Mouse (Mus musculus): ENCODE results near the gene Acsbg2. TPM values are rescaled to one million over a fixed set of nuclear protein-coding genes. Genes with fewer than 3 reads are reported as not detected.
"Not testable (repeated sequence)": the region's sequence is repeated elsewhere in the genome, so short reads cannot be mapped to it uniquely, and the experiment has no call there.

Acsbg2 gene
- total RNA-seq (2015) = not detected in 2 replicates
- not detected in 2 replicates for total RNA-seq (2017)

DNA sequence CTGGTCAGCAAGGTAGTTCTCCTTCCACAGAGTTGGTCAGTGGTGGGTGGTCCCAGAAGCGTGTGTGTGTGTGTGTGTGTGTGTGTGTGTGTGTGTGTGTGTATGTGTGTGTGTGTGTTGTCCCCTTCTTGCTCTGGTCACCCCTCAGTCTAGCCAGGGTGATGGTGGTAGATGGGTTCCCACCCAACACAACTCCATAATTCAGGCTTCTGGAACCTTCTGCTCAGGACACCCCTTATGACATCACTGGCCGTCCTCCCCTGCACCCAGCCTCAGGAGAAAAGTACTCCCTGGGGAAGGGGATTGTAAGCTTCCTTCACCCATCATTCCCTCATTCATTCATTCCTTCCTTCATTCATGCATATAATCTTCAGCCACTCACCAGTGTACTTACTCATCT lies at the start of gene Acsbg2:
Gene Acsbg2 (minus strand): TSS at position 211 of the 400 bp plus-strand sequence.
- no peak for ATAC-seq (ENCODE audit: poor library complexity, severe bottlenecking)

DNA sequence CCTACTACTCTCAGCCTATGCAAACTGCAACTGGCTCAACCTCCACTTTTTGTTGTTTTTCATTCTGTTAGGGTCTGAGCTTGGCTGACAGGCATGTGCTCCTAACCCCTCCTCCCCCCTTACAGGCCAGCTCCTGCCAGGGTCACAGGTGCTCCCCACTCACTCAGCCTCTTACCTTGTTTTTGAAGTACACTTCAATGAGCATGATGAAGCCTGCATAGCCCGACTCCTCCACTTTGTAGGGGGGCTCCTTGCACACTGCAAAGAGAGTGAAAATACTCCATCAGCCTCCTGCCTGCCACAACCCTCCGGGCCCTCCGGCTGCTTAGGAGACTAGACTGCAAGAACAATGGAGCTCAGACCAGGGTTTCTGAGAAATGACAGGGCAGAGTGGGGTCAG lies 45.5 kb upstream of the Acsbg2 start:
- no peak for ATAC-seq (ENCODE audit: poor library complexity, severe bottlenecking)

DNA sequence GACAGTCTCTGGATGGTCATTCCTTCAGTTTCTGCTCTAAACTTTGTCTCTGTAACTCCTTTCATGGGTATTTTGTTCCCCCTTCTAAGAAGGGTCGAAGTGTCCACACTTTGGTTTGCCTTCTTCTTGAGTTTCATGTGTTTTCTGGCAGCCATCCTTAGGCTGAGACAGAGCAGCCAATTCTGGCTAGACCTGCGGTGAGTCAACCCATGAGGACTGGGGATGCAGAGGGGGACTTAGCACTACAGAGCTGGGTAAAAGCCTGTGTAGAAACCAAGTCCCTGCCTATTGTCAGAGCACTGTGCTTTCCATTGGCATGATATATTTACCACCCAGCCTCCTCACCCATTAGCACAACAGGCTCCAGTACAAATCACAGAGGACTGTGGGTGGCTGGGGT lies 42.9 kb upstream of the Acsbg2 start:
- ATAC-seq (ENCODE audit: poor library complexity, severe bottlenecking) = no peak

DNA sequence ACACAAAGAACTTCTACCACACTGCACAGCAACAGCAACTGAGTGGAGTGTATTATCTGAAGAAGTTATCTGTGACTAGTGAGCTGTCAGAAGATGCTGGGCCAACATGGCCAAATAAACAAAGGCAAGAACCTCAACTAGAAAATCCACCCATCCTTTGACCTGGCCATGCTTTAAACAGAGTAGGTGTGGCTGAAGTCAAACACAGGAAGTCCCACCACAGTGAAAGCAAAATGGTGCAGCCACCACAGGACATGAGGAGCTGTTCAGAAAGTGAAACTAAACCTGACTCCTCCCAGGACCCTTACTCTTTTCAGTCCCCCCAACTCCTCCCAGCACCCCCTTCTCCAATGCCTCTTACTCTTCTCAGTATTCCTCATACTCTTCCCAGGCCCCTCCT lies 39.2 kb upstream of the Acsbg2 start:
- no peak for ATAC-seq (ENCODE audit: poor library complexity, severe bottlenecking)

DNA sequence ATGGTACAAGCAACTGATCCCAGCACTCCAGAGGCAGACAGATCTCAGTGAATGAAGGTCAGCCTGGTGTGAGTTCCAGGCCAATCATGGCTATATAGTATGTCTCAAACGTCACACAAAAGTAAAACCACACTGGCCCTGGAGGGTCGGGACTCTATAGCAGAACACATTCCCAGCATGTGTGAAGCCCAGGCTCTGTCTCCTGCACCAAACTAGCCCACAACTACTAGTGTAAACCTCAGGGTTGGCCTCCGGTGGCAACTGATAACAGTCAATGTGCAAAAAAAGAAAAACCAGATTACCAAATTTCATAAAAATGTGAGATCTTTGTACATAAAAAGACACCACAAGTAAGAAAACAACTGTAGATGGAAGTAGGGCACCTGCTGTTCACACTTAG lies 38.8 kb upstream of the Acsbg2 start:
- ATAC-seq (ENCODE audit: poor library complexity, severe bottlenecking) = no peak

DNA sequence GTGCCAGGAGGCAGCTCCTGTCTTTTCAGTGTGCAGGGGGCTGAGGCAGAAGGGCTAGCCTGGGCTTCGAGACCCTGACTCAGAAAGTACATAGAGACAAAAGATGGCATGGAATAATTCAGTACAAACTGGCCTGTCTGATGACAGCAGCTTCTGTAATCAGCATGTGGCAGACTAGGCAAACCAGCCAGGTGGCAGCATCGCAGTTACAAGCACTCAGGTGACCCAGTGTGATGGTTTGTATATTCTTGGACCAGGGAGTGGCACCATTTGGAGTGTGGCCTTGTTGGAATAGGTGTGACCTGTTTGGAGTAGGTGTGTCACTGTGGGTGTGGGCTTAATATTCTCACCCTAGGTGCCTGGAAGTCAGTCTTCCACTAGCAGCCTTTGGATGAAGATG lies 35.5 kb upstream of the Acsbg2 start:
- not testable (repeated sequence) for ATAC-seq (ENCODE audit: poor library complexity, severe bottlenecking)

DNA sequence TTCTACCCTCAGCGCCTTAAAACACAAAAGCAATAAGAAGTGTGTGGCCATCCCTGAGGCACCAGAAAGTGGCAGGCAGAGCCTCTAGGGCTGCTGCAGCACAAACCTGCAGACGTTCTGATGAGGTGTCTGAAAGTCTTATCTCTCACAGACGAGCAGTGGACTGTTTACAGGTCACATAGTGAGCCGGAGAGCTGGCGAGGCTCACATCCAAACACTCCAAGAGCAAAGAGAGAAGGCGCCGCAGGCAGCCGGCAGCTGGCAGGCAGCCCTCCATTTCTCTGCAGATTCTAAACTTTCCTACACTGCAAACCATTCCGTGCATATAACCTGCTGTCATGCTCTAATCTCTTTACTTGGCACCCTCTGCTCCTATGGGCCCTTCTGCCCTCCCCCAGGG lies 33.6 kb upstream of the Acsbg2 start:
- ATAC-seq (ENCODE audit: poor library complexity, severe bottlenecking) = no peak

DNA sequence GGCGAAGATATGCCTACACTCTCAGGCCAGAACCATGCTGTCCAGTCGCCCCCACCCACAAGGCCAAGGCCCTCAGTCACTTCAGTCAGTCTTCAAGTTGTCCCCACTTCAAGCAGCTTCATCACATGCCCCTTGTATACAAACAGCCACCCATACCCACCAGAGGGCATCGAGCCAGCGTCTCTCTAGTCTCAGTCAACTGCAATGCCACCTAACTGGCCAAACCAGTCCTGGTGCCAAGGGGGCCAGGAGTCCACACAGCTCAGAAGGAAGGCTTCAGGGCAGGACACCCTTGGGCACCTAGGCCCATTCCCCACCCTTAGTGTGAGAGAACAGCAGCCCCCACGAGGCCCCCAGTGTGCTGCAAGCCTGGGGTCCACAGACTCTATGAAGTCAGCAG lies 32.8 kb upstream of the Acsbg2 start:
- no peak for ATAC-seq (ENCODE audit: poor library complexity, severe bottlenecking)

DNA sequence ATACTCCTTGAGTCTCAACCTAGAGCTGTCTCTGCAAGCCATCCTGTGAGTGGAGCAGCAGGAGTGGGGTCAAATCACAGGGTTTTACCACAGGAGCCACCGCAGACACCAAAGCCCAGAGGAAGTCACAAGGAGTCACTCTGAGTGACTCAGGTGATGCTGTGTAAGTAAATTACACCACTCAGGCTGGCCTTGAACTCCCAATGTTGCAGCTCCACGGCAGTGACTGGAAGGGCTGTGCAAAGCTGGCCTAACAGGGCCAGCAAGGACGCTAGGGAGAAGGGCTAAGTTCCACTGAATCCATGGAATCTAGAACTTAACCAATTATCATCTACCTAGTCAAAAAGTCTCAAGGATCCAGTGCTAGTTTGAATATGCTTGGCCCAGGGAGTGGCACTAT lies 31.9 kb upstream of the Acsbg2 start:
- no peak for ATAC-seq (ENCODE audit: poor library complexity, severe bottlenecking)

DNA sequence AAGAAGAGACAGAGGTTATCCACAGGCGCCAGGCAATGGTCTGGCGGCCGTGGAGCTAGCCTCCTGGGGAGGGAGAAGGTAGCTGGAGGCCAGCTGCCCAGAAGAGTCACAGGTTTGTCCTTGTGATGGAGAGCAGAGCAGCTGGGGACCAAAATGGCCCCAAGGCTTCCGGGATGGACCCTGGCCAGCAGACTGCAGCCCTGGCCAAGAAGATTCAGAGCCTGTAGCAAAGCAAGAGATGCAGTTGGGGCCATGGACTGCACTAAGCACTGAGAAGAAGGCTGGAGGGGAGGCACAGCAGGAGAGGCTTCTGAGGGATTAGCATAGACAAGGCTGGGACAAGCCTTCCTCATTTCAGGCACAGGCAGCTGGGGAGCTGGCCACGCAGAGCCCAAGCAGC lies 28.5 kb upstream of the Acsbg2 start:
- ATAC-seq (ENCODE audit: poor library complexity, severe bottlenecking) = no peak

DNA sequence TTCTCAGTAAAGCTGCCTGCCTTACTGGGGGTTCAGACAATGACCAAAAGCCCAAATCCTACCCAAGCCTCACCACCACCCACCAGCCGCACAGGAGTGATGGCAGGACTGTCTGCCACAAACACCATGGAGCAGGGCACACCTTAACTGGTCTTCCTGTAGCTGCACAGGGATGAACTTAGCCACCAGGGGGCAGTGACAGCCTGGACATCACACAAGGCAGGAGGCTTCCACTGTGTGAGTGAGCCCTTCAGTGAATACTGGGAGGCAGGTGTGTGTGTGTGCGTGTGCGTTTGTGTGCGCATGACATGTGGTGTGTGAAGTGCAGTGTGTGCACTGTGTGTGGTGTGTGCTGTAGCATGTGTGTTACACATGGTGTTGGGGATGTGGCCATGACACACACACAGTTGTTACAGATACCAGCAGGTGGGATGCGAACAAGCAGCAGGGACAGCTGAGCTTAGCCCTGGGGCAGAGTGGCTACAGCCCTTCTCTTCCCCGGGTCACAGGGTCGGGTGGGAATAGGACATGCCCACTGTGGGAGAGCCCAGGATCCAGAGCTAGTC lies 23.5 kb upstream of the Acsbg2 start:
- ATAC-seq (ENCODE audit: poor library complexity, severe bottlenecking) = peak; percentile 92

DNA sequence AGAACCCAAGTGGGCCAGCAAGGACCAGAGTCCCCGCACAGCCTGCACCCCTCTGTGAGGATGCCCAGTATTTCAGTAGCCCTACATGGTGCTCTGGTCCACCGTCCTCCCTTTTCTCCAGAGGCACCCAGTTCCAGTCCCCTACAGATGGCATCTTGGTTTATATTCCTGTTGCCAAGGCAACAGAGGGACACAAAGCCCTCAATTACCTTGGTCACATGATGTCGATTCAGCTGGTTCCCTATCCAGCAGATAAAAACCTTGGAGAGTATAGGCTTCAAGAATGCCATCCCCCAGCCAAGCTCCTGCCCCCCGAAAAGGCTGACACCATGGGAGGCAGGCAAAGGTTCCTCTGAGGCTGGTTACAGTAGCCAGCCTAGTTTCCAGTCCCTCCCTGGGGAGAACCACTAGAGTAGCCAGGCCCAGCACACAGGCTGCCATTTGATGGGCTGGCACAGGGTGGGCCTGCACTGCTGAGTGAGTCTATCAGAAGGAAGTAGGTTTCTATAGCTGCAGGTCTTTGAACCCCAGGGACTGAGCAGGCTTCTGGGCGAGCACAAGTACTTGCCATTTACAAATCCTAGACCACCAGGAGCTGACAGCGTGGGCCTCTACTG lies 22.4 kb upstream of the Acsbg2 start:
- no peak for ATAC-seq (ENCODE audit: poor library complexity, severe bottlenecking)

DNA sequence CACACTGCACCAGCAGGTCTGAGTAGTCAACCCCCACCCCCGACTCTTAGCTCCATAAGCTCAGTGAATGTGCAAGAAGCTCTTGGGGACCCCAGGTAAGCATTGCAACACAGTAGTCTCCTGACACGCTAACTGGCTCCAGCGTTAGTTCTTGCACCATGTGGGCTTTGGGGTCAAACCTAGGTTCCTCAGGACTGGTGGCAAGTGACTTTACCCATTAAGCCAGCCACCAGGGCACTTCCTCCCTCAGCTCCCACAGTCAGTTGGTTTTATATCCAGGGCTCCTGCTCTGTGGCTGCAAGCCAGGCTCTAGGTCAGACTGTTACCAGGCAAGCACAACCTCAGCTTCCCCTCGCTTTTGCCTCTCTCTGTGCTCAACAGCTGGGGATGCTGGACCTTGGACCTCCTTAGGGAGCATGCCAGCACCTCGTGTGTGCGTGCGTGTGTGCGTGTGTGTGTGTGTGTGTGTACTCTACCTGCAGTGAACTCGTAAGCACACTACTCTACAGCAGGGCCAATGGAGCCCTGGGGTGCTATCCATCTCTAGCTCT lies 21.2 kb upstream of the Acsbg2 start:
- no peak for ATAC-seq (ENCODE audit: poor library complexity, severe bottlenecking)

DNA sequence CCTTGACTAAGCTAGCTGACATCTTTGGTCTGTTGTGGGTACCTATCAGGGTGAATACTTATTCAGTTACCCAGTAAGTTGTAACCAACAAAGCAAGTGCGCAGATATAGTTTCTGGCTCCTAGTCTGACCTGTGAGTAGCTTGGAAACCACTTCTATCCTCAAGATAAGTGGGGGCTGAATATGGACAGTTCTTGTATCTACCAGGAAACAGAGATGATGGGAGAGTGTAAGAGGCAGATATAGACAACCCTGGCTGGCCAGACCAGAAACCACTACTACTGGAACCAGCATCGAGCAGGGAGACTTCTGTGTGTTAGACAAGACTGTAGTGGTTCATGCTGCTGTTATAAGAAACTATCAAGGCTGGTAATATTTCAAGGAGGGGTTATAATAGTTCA lies 15.8 kb upstream of the Acsbg2 start:
- no peak for ATAC-seq (ENCODE audit: poor library complexity, severe bottlenecking)

DNA sequence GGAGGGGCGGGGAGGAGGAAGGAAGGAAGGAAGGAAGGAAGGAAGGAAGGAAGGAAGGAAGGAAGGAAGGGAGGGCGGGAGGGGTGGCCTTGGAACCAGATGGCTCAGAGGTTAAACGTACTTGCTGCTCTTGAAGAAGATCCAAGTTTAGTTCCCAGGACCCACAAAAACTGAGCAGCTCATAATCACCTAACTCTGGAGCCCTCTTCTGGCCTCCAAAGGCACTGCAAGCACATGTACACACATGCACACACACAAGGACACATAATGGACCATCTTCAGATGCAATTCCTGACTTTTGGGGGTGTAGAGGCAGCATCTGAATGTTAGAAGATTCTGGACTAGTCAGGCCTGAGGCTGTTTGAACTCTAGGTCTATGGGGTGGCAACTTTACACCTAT lies 13.8 kb upstream of the Acsbg2 start:
- no peak for ATAC-seq (ENCODE audit: poor library complexity, severe bottlenecking)

DNA sequence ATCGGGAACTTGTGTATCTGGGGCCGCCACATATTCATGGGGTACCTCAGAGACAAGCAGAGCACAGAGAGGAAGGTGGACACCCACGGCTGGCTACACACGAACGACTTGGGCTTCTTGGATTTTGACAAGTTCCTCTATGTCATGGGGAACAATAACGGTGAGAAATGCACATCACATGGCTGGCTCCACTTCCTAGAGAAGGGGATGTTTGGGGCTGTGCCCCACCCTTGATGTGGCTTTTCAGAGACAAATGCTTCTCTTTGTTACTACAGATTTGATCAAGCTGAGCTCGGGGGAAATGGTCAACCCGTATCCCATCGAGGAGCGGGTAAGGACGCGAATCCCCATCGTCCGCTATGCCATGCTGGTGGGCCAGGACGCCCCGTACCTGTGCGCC lies 10.6 kb upstream of the Acsbg2 start:
- peak; percentile 47 for ATAC-seq (ENCODE audit: poor library complexity, severe bottlenecking)

DNA sequence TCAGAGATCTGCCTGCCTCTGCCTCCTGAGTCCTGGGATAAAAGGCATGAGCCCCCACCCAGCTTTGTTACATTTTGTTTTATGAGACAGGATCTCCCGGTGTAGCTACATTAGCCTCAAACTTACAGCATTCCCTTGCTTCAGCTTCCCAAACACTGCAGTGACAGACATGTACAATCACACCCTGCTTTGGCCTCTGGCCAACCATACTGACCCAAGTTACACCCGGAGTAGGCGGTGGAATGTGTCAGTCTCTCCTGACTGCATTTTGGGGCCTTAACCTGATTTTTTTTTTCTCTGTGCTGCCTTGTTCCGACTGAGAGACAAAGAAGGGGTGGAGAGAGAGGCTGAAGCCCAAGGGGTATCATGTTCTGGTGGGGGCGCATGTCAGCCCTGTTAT lies 10.1 kb upstream of the Acsbg2 start:
- ATAC-seq (ENCODE audit: poor library complexity, severe bottlenecking) = no peak

DNA sequence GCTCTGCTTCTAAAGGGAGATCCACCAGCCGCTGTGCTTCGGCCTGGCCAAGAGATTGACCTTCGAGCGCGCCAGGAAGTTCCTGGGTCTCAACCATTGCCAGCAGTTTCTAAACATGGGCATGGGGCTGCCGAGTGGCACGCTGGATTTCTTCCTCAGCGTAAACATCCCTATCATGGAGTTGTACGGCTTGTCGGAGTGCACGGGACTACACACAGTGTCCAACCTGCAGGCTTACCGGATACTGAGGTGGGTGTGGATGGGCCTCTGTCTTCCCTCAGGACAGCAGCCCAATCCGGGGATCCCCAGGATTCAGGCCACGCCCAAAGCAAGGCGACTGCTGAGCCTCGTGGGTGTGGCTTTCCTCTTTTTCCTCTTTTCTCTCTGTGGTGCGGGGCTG lies 9.4 kb upstream of the Acsbg2 start:
- ATAC-seq (ENCODE audit: poor library complexity, severe bottlenecking) = peak; percentile 78

DNA sequence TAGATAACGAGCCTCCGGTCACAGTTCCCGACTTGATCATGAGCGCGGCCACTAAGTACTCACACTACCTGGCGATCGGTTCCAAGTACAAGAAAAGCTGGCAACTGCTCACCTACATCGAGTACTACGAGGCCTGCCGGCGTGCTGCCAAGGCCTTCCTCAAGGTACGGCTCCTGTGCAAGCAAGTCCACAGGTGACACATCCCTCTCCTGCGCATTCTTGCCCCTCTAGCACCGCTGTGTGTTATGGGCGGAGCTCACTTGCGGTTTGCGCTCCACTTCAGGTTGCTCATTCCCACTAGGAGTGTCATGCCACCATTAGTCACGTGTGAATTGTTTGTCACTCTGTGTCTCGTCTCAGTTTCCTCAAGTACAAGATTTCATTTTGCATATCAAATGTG lies 3.2 kb upstream of the Acsbg2 start:
- no peak for ATAC-seq (ENCODE audit: poor library complexity, severe bottlenecking)

DNA sequence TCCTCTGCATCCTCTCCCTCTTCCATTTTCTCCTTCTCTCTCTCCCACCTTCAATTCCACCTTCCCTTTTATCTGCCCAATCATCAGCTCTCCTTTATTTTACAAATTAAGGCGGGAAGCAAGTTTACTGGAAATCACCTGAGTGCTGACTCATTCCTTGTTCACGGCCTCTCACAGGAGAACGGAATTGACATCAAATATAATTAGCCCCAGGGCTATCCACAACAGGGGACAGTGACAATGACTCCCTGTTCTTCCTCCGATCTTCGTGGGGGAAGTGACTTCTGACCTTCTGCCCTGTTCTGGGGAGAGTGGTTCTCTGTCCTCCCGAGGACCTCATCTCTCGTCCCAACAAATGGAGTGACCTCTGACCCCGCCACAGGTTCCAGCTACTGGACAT lies 2.7 kb upstream of the Acsbg2 start:
- ATAC-seq (ENCODE audit: poor library complexity, severe bottlenecking) = no peak

DNA sequence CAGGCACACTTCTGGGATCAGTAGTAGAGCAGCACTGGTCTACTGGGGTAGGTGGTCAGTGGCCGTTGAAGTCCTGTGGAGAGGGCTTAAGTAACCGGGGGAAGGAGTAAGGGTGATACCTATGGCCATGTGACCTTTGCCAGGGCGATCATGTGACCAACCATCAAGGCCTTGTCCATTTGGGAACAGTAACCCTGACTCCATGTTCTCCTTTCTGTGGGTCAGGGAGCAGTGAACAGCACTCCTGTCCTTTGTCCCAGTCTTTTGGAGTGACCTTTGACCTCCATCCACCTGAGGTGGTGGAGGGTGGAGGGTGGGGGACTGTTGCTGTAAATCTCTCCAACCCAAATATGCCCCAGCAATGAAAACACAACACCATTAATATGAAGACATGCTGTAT lies 2.2 kb upstream of the Acsbg2 start:
- ATAC-seq (ENCODE audit: poor library complexity, severe bottlenecking) = no peak

DNA sequence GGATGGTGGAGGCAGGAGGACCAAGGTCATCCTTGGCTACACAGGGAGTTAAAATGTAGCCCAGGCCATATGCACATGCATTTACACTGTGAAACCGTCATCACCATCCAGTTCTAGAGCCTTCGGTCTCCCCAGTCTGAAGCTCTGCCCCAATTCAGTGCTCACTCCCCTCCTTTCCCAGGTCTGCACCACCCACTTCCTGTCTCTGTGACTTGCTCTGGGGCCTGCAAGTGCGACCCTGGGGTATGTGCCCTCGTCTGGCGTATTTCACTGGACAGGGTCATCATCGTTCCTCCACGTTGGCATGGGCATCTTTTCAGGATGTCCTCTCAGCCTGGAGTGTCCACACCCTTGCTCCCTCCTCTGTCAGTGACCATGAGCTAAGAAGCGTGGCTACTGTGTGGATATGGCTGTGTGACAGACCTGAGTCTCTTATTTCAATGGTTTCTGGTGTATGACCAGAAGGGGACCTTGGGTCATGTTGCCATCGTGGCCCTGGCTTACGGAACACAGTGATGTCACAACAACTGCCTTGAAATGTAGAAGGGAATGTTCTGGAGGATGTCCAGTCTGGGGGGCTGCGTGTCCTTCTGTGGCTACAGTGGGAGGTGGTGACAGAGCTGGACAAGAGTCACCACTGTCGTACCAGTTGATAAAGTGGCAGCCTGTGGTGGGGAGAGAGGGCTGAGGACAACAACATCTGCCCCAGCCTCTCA lies 847 bp upstream of the Acsbg2 start, which contains the start of gene 1700061G19Rik:
Gene 1700061G19Rik (plus strand): TSS at position 542 of the 716 bp plus-strand sequence.
- ATAC-seq (ENCODE audit: poor library complexity, severe bottlenecking) = peak; percentile 51
